Mouse (Mus musculus): ENCODE measurements around the gene Gpr33. TPM values are rescaled to one million over a fixed set of nuclear protein-coding genes. Genes with fewer than 3 reads are reported as not detected.
A peak's percentile ranks its signal among the peaks of the same experiment; 100 is the strongest.

Gene Gpr33
- polyA plus RNA-seq, 1 experiment from 2014 or later, result not detected

DNA sequence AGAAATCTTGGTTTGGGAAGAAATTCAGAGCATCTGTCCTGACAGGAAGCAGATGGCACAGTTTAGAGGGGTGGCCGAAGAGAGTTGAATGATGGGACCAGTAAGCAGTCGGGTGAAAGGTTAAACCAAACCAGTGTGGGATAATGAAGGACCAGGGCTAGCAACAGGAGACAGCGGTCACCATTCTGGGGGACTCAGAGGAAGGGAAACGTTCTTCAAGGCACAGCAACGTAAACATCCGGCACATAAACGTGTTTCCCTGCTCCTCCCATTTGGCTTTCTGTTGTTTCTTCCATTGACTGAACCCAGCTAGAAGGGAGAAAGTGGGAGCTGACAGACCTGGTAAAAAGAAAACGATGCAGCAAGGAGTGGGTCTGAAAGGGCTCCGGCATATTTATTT, 14.6 kb downstream of the Gpr33 start:
- 12% methylated on average over 9 of the region's 9 CpGs for WGBS
- Histone ChIP-seq H3K9me3 (ENCODE audit: control insufficient read depth, low read length) (no peaks in the 10 kb centered on the region), H3K4me2 (replicated peaks; ENCODE audit: low read depth, low read length) (no peak overlapping the region), H3K4me3 (ENCODE audit: low read length) (no peak overlapping the region), H3K36me3 (ENCODE audit: control insufficient read depth, insufficient read depth, low read length) (no peaks in the 10 kb centered on the region), H3K27ac (ENCODE audit: low read depth, low read length) (no peak overlapping the region), H3K9ac (ENCODE audit: low read depth, low read length) (no peak overlapping the region), H3K27me3 (ENCODE audit: control insufficient read depth, insufficient read depth, low read length) (no peaks in the 10 kb centered on the region), H3K4me1 (ENCODE audit: control insufficient read depth, insufficient read depth, low read length) (no peaks in the 10 kb centered on the region)
- ATAC-seq (ENCODE audit: low FRiP score, low TSS enrichment), result 0 out of 2 replicates have a peak, but pooled peaks have one; percentile 59

DNA sequence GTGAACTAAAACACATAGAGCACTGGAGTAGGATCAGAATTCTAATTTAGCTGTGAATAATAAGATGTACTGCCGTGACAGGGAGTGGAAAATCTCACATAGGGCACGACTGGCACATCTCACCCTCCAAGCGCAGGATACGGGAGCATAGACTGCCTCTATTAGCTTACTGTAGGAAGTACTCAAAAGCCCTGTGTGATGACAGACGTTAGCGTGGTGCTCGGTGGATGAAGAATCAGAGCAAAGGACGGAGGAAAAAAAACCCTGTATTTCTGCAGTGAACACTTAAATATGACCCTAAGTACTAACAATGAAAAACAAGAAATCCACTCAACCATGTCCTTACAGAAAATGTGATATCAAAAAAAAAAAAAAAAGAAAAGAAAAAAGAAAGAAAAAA, 15.7 kb downstream of the Gpr33 start:
- 79% methylated on average over 8 of the region's 8 CpGs for WGBS
- Histone ChIP-seq H3K36me3 (ENCODE audit: control insufficient read depth, insufficient read depth, low read length) (no peaks in the 10 kb centered on the region), H3K4me2 (replicated peaks; ENCODE audit: low read depth, low read length) (no peak overlapping the region), H3K27me3 (ENCODE audit: control insufficient read depth, insufficient read depth, low read length) (no peaks in the 10 kb centered on the region), H3K9me3 (ENCODE audit: control insufficient read depth, low read length) (no peaks in the 10 kb centered on the region), H3K27ac (ENCODE audit: low read depth, low read length) (no peak overlapping the region), H3K4me3 (ENCODE audit: low read length) (no peak overlapping the region), H3K9ac (ENCODE audit: low read depth, low read length) (no peak overlapping the region), H3K4me1 (ENCODE audit: control insufficient read depth, insufficient read depth, low read length) (no peaks in the 10 kb centered on the region)
- ATAC-seq (ENCODE audit: low FRiP score, low TSS enrichment), result no peak

DNA sequence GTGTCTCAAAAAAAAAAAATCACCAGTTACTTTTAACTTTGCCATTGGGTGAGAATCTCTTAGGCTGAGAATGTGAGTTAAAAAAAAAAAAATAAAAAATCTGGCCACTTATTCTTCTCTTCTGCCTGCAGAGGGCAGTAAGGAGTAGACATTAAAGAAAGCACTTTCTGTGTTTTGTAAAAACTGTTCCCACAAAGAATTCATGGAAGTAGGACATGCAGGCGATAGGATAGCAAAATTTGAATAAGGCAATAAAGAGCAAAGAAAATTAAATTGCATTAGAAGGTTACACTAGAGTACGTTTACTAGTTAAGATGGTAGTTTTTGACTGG, 17.3 kb downstream of the Gpr33 start:
- no peaks in the 10 kb centered on the region for H3K4me1 ChIP-seq (ENCODE audit: control insufficient read depth, insufficient read depth, low read length)
- no peak for ATAC-seq (ENCODE audit: low FRiP score, low TSS enrichment)
- H3K9ac ChIP-seq (ENCODE audit: low read depth, low read length), result no peak overlapping the region
- H3K4me2 ChIP-seq (replicated peaks; ENCODE audit: low read depth, low read length), result no peak overlapping the region
- no peaks in the 10 kb centered on the region for H3K27me3 ChIP-seq (ENCODE audit: control insufficient read depth, insufficient read depth, low read length)
- no peaks in the 10 kb centered on the region for H3K36me3 ChIP-seq (ENCODE audit: control insufficient read depth, insufficient read depth, low read length)
- 73% methylated on average over 2 of the region's 2 CpGs for WGBS
- H3K4me3 ChIP-seq (ENCODE audit: low read length), result no peak overlapping the region
- H3K9me3 ChIP-seq (ENCODE audit: control insufficient read depth, low read length), result no peaks in the 10 kb centered on the region
- no peak overlapping the region for H3K27ac ChIP-seq (ENCODE audit: low read depth, low read length)

DNA sequence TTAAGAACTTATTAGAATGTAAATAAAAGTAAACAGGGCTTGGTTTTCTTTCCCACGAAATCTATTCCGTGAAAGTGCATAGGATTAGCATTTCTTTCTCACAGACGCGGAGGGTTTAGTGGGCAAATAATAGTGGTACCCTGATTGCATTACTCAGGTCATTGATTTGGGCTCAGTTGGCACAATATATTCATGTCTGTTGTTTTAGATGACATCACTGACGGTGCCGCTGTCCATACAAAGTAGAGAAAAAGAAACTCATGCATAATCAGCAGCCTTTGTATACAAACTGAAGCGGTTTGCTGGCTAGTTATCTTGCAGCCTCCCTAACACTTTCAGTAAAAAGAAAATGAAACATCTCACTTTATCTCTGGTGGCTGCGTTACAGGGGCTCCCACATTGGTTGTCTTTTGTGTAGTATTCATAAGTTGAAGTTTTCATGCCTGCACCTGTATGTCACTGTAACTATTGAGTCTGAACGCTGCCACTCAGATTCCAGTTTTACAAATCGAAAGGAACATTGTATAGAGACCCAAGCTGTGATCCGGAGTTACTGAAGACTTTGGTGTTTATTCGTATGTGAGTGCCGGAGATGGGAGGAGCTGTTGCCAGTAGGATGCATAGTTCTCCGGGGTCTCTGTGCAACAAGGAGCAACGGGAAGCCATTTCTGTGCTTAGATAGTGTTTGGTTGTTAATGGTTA, 17.8 kb downstream of the Gpr33 start:
- Histone ChIP-seq H3K9ac (ENCODE audit: low read depth, low read length) (no peak overlapping the region), H3K27me3 (ENCODE audit: control insufficient read depth, insufficient read depth, low read length) (no peaks in the 10 kb centered on the region), H3K4me3 (ENCODE audit: low read length) (no peak overlapping the region), H3K27ac (ENCODE audit: low read depth, low read length) (no peak overlapping the region), H3K4me2 (replicated peaks; ENCODE audit: low read depth, low read length) (no peak overlapping the region), H3K36me3 (ENCODE audit: control insufficient read depth, insufficient read depth, low read length) (no peaks in the 10 kb centered on the region), H3K9me3 (ENCODE audit: control insufficient read depth, low read length) (no peaks in the 10 kb centered on the region), H3K4me1 (ENCODE audit: control insufficient read depth, insufficient read depth, low read length) (no peaks in the 10 kb centered on the region)
- ATAC-seq (ENCODE audit: low FRiP score, low TSS enrichment), result no peak
- WGBS, result 77% methylated on average over 15 of the region's 15 CpGs

DNA sequence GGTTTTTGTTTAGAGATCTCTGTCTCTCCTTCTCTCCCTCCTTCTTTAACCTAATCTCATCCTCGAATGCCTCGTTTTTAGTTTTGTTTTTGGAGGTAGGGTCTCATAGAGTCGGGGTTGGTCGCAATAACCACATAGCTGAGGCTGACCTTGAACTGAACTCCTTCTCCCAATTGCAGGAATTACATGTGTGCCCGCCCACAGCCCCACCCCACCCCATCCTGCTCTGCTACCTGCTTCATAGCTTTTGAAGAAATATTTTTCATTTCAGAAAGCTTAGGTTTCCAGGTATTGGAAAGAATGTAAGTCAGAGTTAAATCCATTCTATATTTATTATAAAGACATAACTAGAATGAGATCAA, 21.2 kb downstream of the Gpr33 start:
- peak; percentile 50 for ATAC-seq (ENCODE audit: low FRiP score, low TSS enrichment)
- peak overlapping the region; percentile 63 for H3K4me3 ChIP-seq (ENCODE audit: low read length)
- no peak overlapping the region for H3K27ac ChIP-seq (ENCODE audit: low read depth, low read length)
- H3K4me2 ChIP-seq (replicated peaks; ENCODE audit: low read depth, low read length), result peak overlapping the region; percentile 68
- H3K9ac ChIP-seq (ENCODE audit: low read depth, low read length), result no peak overlapping the region
- H3K4me1 ChIP-seq (ENCODE audit: control insufficient read depth, insufficient read depth, low read length), result no peaks in the 10 kb centered on the region
- no peaks in the 10 kb centered on the region for H3K9me3 ChIP-seq (ENCODE audit: control insufficient read depth, low read length)
- no peaks in the 10 kb centered on the region for H3K27me3 ChIP-seq (ENCODE audit: control insufficient read depth, insufficient read depth, low read length)
- WGBS, result 47% methylated on average over 5 of the region's 5 CpGs
- H3K36me3 ChIP-seq (ENCODE audit: control insufficient read depth, insufficient read depth, low read length), result no peaks in the 10 kb centered on the region

DNA sequence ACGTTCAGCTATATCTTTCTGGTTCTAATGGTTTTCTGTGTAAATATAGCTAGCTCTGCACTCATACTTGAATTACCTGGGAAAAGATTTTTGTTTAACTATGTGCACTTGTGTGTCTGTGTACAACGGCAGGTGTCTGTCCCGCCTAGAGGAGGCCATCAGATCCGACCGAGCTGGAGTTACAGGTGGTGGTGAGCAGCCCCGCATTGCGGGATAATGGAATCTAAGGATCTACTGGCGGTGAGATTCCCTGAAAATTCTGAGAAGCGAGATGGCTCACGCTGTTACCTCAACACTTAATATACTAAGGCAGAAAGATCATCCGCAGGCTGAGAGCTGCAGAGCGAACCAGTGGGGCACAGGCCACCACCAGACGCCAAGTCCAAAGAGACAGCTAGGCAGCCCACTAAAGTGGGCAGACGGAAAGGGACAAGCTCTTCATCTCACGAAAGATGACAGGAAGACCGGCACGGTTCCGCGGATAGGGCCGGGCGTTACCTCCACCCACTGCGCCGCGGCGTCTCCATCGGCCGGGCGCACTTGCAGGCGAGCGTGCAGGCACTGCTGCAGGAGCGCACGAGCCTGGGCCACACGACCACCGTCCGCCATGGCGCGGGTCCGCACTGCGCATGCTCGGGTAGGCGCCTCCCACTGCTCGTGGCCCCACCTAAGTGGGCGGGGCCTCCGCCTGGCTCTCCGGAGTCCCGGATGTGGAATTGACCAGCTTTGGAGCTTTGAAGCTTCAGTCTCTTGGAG, 21.8 kb downstream of the Gpr33 start, which contains the start of gene Dtd2:
TSS of gene Dtd2 (minus strand) at position 625 of the 756 bp plus-strand sequence.
- 3% methylated on average over 46 of the region's 46 CpGs for WGBS
- H3K9me3 ChIP-seq (ENCODE audit: control insufficient read depth, low read length), result no peaks in the 10 kb centered on the region
- H3K27ac ChIP-seq (ENCODE audit: low read depth, low read length), result peak within 1 kb of the TSS; percentile 13; the same call in 1 of the 2 replicates
- no peaks in the 10 kb centered on the region for H3K4me1 ChIP-seq (ENCODE audit: control insufficient read depth, insufficient read depth, low read length)
- peak; percentile 98 for ATAC-seq (ENCODE audit: low FRiP score, low TSS enrichment)
- peak within 1 kb of the TSS; percentile 63 for H3K4me3 ChIP-seq (ENCODE audit: low read length)
- no peaks in the 10 kb centered on the region for H3K27me3 ChIP-seq (ENCODE audit: control insufficient read depth, insufficient read depth, low read length)
- H3K9ac ChIP-seq (ENCODE audit: low read depth, low read length), result peak within 1 kb of the TSS; percentile 62
- no peaks in the 10 kb centered on the region for H3K36me3 ChIP-seq (ENCODE audit: control insufficient read depth, insufficient read depth, low read length)
- peak within 1 kb of the TSS; percentile 68 for H3K4me2 ChIP-seq (replicated peaks; ENCODE audit: low read depth, low read length)

DNA sequence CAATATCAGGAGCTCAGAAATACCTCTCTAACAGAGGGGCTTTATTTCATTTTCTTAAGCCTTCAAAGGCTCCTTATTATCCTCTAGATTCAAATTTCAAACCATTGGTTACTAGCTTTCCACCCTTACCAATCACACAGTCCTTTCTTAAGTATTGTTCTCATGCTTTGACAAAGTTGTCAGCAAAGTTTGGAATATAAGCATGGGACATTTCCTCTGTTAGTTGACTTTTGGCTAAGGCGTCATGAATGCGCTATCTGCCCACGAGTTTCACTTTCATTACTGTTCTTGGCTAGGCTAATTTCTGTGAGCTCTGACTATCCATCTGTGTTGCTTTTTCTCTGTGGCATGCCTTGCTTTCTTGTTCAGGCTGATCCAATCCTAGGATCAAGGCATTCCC, 25.1 kb downstream of the Gpr33 start:
- Histone ChIP-seq H3K4me2 (replicated peaks; ENCODE audit: low read depth, low read length) (no peak overlapping the region), H3K4me1 (ENCODE audit: control insufficient read depth, insufficient read depth, low read length) (no peaks in the 10 kb centered on the region), H3K9me3 (ENCODE audit: control insufficient read depth, low read length) (no peaks in the 10 kb centered on the region), H3K4me3 (ENCODE audit: low read length) (no peak overlapping the region), H3K36me3 (ENCODE audit: control insufficient read depth, insufficient read depth, low read length) (peaks cover 15% of the 10 kb centered on the region), H3K27me3 (ENCODE audit: control insufficient read depth, insufficient read depth, low read length) (no peaks in the 10 kb centered on the region), H3K9ac (ENCODE audit: low read depth, low read length) (no peak overlapping the region), H3K27ac (ENCODE audit: low read depth, low read length) (no peak overlapping the region)
- WGBS, result 94% methylated on average over 3 of the region's 3 CpGs
- no peak for ATAC-seq (ENCODE audit: low FRiP score, low TSS enrichment)

DNA sequence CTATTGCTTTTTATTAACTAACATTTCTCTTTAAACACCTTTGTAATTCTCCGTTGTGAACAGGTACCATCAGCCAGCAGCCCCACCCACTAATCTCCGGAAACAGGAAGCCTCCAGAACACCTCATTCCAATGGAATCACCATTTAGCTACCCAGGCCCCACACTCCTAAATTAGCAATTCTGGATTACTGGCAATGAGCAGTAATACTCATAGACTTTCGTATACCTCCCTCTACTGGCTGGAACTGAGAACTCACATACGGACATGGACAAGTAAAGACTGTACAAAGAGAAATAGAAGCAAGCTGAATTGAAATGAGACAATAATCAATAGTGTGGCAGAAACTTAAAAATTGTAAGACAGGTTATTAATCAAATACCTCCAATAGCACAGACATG, 26.3 kb downstream of the Gpr33 start:
- no peaks in the 10 kb centered on the region for H3K27me3 ChIP-seq (ENCODE audit: control insufficient read depth, insufficient read depth, low read length)
- 29% methylated on average over 4 of the region's 4 CpGs for WGBS
- ATAC-seq (ENCODE audit: low FRiP score, low TSS enrichment), result peak; percentile 55; the same call in 1 of the 2 replicates

DNA sequence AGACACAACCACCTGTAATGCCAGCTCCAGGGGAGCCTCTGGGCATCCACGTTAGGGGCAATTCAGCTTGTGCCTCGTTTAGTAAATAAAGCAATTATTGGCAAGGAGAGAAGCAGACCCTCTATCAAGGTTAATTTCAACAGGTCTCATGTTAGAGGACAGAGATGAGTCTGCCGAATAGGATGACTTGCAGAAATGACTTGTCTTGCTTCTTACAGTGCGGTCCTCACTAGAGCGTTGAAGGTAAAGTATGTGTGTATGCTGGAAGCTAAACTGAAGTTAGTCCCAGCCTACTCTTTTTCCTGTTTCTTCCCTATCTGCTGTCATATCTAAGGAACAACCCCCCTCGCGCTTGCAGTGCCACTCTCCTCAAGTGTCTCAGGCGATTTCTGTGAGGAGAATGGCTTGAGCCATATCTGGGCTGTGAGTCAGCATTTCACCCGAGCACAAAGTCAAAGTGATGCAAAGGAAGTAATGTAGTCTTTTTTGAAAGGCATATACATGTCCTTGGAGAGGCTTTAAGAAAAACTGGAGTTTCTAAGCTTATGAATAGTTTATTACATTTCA, 29.4 kb downstream of the Gpr33 start:
- Histone ChIP-seq H3K9me3 (ENCODE audit: control insufficient read depth, low read length) (no peaks in the 10 kb centered on the region), H3K9ac (ENCODE audit: low read depth, low read length) (no peak overlapping the region), H3K36me3 (ENCODE audit: control insufficient read depth, insufficient read depth, low read length) (peaks cover 24% of the 10 kb centered on the region), H3K27ac (ENCODE audit: low read depth, low read length) (no peak overlapping the region), H3K4me3 (ENCODE audit: low read length) (no peak overlapping the region), H3K4me2 (replicated peaks; ENCODE audit: low read depth, low read length) (no peak overlapping the region), H3K4me1 (ENCODE audit: control insufficient read depth, insufficient read depth, low read length) (no peaks in the 10 kb centered on the region), H3K27me3 (ENCODE audit: control insufficient read depth, insufficient read depth, low read length) (no peaks in the 10 kb centered on the region)
- WGBS, result 90% methylated on average over 9 of the region's 9 CpGs
- ATAC-seq (ENCODE audit: low FRiP score, low TSS enrichment), result no peak

More for the DNA sequence above, 26.3 kb downstream of the Gpr33 start:
- Histone ChIP-seq H3K9ac (ENCODE audit: low read depth, low read length) (no peak overlapping the region), H3K4me2 (replicated peaks; ENCODE audit: low read depth, low read length) (no peak overlapping the region), H3K4me3 (ENCODE audit: low read length) (no peak overlapping the region), H3K9me3 (ENCODE audit: control insufficient read depth, low read length) (no peaks in the 10 kb centered on the region), H3K36me3 (ENCODE audit: control insufficient read depth, insufficient read depth, low read length) (peaks cover 22% of the 10 kb centered on the region), H3K27ac (ENCODE audit: low read depth, low read length) (no peak overlapping the region), H3K4me1 (ENCODE audit: control insufficient read depth, insufficient read depth, low read length) (no peaks in the 10 kb centered on the region)
